Mouse (Mus musculus): ENCODE measurements around the gene C1qtnf3.

Gene C1qtnf3

GRCm38 (mm10) chr15:10951951-10952759 lies at the start of gene C1qtnf3:
C1qtnf3 (plus strand) TSS chr15:10952332.
- DNase-seq (ENCODE audit: low read depth, low spot score): no peak

GRCm38 (mm10) chr15:10902360-10902759 lies 49.8 kb upstream of the C1qtnf3 start:
- peak; percentile 10 for DNase-seq (ENCODE audit: low read depth, low spot score)

GRCm38 (mm10) chr15:10916611-10917311 lies 35.4 kb upstream of the C1qtnf3 start:
- DNase-seq (ENCODE audit: low read depth, low spot score): no peak

GRCm38 (mm10) chr15:10917312-10917660 lies 34.8 kb upstream of the C1qtnf3 start:
- DNase-seq (ENCODE audit: low read depth, low spot score): no peak

GRCm38 (mm10) chr15:10920212-10920611 lies 31.9 kb upstream of the C1qtnf3 start:
- no peak for DNase-seq (ENCODE audit: low read depth, low spot score)

GRCm38 (mm10) chr15:10921064-10921463 lies 31.1 kb upstream of the C1qtnf3 start:
- DNase-seq (ENCODE audit: low read depth, low spot score): peak; percentile 47

GRCm38 (mm10) chr15:10922061-10922460 lies 30.1 kb upstream of the C1qtnf3 start:
- no peak for DNase-seq (ENCODE audit: low read depth, low spot score)

- DNase-seq (ENCODE audit: low read depth, low spot score): no peak
These were observed 29.6 kb upstream of the C1qtnf3 start for GRCm38 (mm10) chr15:10922570-10922969.

GRCm38 (mm10) chr15:10923076-10923995 lies 28.8 kb upstream of the C1qtnf3 start:
- DNase-seq (ENCODE audit: low read depth, low spot score): no peak

GRCm38 (mm10) chr15:10927325-10927724 lies 24.8 kb upstream of the C1qtnf3 start:
- no peak for DNase-seq (ENCODE audit: low read depth, low spot score)

GRCm38 (mm10) chr15:10928633-10929270 lies 23.4 kb upstream of the C1qtnf3 start:
- no peak for DNase-seq (ENCODE audit: low read depth, low spot score)

- no peak for DNase-seq (ENCODE audit: low read depth, low spot score)
These were observed 18.2 kb upstream of the C1qtnf3 start for GRCm38 (mm10) chr15:10933930-10934329.

- DNase-seq (ENCODE audit: low read depth, low spot score): no peak
These were observed 11.7 kb upstream of the C1qtnf3 start for GRCm38 (mm10) chr15:10940148-10941108.

GRCm38 (mm10) chr15:10941901-10942300 lies 10.2 kb upstream of the C1qtnf3 start:
- no peak for DNase-seq (ENCODE audit: low read depth, low spot score)

- DNase-seq (ENCODE audit: low read depth, low spot score): no peak
These were observed 4.3 kb upstream of the C1qtnf3 start for GRCm38 (mm10) chr15:10947852-10948251.

- no peak for DNase-seq (ENCODE audit: low read depth, low spot score)
These were observed 701 bp downstream of the C1qtnf3 start for GRCm38 (mm10) chr15:10952760-10953305.

GRCm38 (mm10) chr15:10953465-10953864 lies 1.3 kb downstream of the C1qtnf3 start:
- no peak for DNase-seq (ENCODE audit: low read depth, low spot score)

GRCm38 (mm10) chr15:10954381-10955016 lies 2.4 kb downstream of the C1qtnf3 start:
- DNase-seq (ENCODE audit: low read depth, low spot score): no peak

GRCm38 (mm10) chr15:10955156-10955555 lies 3.0 kb downstream of the C1qtnf3 start:
- DNase-seq (ENCODE audit: low read depth, low spot score): no peak

Data from A20 (cell line).